ENCODE assay signal across 8 mouse cellular contexts in the genomic region with DNA sequence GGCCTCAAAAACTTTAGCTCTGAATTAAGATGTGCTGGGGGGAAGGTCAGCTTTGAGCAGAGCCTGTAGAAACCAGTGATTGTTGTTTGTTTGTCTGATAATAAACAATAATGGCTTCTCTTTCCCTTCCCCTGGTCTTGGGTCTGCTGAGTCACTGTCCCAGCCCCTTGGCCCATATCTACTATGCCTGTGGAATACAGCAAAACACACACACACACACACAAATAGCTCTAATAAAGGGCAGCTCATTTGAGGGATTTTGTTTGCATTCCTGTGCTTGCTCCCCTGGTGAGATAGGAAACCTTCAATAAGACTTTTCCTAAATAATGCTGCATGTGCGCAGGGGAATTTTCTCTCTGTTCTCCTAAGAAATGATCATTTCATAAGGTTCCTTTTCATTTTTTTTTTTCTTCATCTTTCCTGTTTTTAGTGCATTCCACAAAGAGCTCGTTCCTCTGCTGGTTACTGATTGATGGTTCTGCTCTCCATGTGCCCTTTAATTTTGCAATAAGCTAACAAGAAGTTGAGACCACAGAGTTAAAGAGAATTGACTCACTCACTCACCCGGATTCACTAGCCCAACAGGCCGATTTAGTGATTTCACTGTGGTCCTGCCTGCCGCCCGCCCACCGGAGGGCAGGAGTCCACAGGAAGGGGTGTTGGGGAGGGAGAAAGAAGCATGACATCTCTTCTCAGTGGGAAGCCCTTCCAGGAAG.
DNase-seq lines count a peak whose midpoint lies in the region; ATAC-seq and TF ChIP-seq lines count a peak whose summit lies in the region.

No protein-coding gene starts in this region.

- no peaks in the 10 kb centered on the region for H3K27me3 ChIP-seq in hindbrain, postnatal 0 days (ENCODE audit: insufficient read depth, low read length)
- no peaks in the 10 kb centered on the region for H3K27me3 ChIP-seq in hindbrain, embryonic 14.5 days (ENCODE audit: control insufficient read depth, insufficient read depth, low read length)
- no peaks in the 10 kb centered on the region for H3K27me3 ChIP-seq in intestine, embryonic 14.5 days (replicated peaks; ENCODE audit: control insufficient read depth, insufficient read depth, low read length)
- H3K27me3 ChIP-seq in liver, embryonic 16.5 days (ENCODE audit: control insufficient read depth, insufficient read depth, low read depth, low read length), result no peaks in the 10 kb centered on the region

- H3K4me2 ChIP-seq in hindbrain, postnatal 0 days (ENCODE audit: low read depth, low read length), result no peak overlapping the region
- no peak overlapping the region for H3K4me2 ChIP-seq in hindbrain, embryonic 14.5 days (replicated peaks)
- no peak overlapping the region for H3K4me2 ChIP-seq in intestine, embryonic 14.5 days (ENCODE audit: low read length)
- no peak overlapping the region for H3K4me2 ChIP-seq in liver, embryonic 16.5 days (ENCODE audit: low read depth, low read length)

- no peaks in the 10 kb centered on the region for H3K4me1 ChIP-seq in hindbrain, postnatal 0 days (ENCODE audit: insufficient read depth, low read length)
- no peaks in the 10 kb centered on the region for H3K4me1 ChIP-seq in hindbrain, embryonic 14.5 days (replicated peaks; ENCODE audit: control insufficient read depth, insufficient read depth, low read length)
- peaks cover 14% of the 10 kb centered on the region; the same call in 1 of the 2 replicates for H3K4me1 ChIP-seq in intestine, embryonic 14.5 days (replicated peaks; ENCODE audit: control insufficient read depth, insufficient read depth, low read length)
- H3K4me1 ChIP-seq in liver, embryonic 16.5 days (ENCODE audit: control insufficient read depth, low read depth, low read length), result no peaks in the 10 kb centered on the region

- H3K36me3 ChIP-seq in hindbrain, postnatal 0 days (ENCODE audit: insufficient read depth, low read length), result no peaks in the 10 kb centered on the region
- no peaks in the 10 kb centered on the region for H3K36me3 ChIP-seq in hindbrain, embryonic 14.5 days (replicated peaks; ENCODE audit: control insufficient read depth, insufficient read depth)
- no peaks in the 10 kb centered on the region for H3K36me3 ChIP-seq in intestine, embryonic 14.5 days (ENCODE audit: control insufficient read depth, insufficient read depth, low read length)
- H3K36me3 ChIP-seq in liver, embryonic 16.5 days (ENCODE audit: control insufficient read depth, insufficient read depth), result no peaks in the 10 kb centered on the region

- TF ChIP-seq CTCF in hindbrain, postnatal 0 days (IDR thresholded peaks at IDR 0.05; ENCODE audit: low read depth), result peak; percentile 23; the same call in 1 of the 2 replicates

- no peak for DNase-seq in hindbrain, postnatal 0 days (ENCODE audit: low spot score)
- DNase-seq in hindbrain, embryonic 14.5 days (ENCODE audit: low spot score), result no peak
- peak; percentile 68 for DNase-seq in adrenal gland, postnatal 14 days
- DNase-seq in intestine, embryonic 14.5 days (ENCODE audit: low spot score), result no peak
- DNase-seq in left cerebral cortex, adult 9 months (ENCODE audit: low spot score in 2 of 2), result no peak
- no peak for DNase-seq in cerebellum, adult 11 months

- 0 out of 2 replicates have a peak overlapping the region, but pooled peaks have one; percentile 15 for H3K27ac ChIP-seq in hindbrain, postnatal 0 days
- H3K27ac ChIP-seq in hindbrain, embryonic 14.5 days, result no peak overlapping the region
- peak overlapping the region; percentile 57 for H3K27ac ChIP-seq in intestine, embryonic 14.5 days (ENCODE audit: low read depth)
- H3K27ac ChIP-seq in liver, embryonic 16.5 days (ENCODE audit: low read length), result peak overlapping the region; percentile 75

- no peak overlapping the region for H3K9ac ChIP-seq in hindbrain, postnatal 0 days (replicated peaks; ENCODE audit: low read length)
- no peak overlapping the region for H3K9ac ChIP-seq in hindbrain, embryonic 14.5 days
- no peak overlapping the region for H3K9ac ChIP-seq in intestine, embryonic 14.5 days (ENCODE audit: low read length)
- no peak overlapping the region for H3K9ac ChIP-seq in liver, embryonic 16.5 days (ENCODE audit: low read depth, low read length)

- no peak overlapping the region for H3K4me3 ChIP-seq in hindbrain, postnatal 0 days (ENCODE audit: low read length)
- no peak overlapping the region for H3K4me3 ChIP-seq in hindbrain, embryonic 14.5 days (replicated peaks; ENCODE audit: low read length)
- no peak overlapping the region for H3K4me3 ChIP-seq in intestine, embryonic 14.5 days (ENCODE audit: low read depth, low read length)
- no peak overlapping the region for H3K4me3 ChIP-seq in liver, embryonic 16.5 days (ENCODE audit: low read depth, low read length)

- WGBS in hindbrain, postnatal 0 days, result 51% methylated on average over 7 of the region's 7 CpGs
- 47% methylated on average over 7 of the region's 7 CpGs for WGBS in hindbrain, embryonic 14.5 days
- 49% methylated on average over 7 of the region's 7 CpGs for WGBS in intestine, embryonic 14.5 days
- 46% methylated on average over 7 of the region's 7 CpGs for WGBS in liver, embryonic 16.5 days (ENCODE audit: insufficient replicate concordance)

- H3K9me3 ChIP-seq in hindbrain, postnatal 0 days (ENCODE audit: low read length), result no peaks in the 10 kb centered on the region
- no peaks in the 10 kb centered on the region for H3K9me3 ChIP-seq in hindbrain, embryonic 14.5 days (ENCODE audit: control insufficient read depth, low read length)
- no peaks in the 10 kb centered on the region for H3K9me3 ChIP-seq in intestine, embryonic 14.5 days (ENCODE audit: control insufficient read depth, low read length)
- H3K9me3 ChIP-seq in liver, embryonic 16.5 days (replicated peaks; ENCODE audit: control insufficient read depth, low read length), result no peaks in the 10 kb centered on the region

- ATAC-seq in hindbrain, postnatal 0 days, result no peak
- ATAC-seq in hindbrain, embryonic 14.5 days (ENCODE audit: low FRiP score), result no peak
- ATAC-seq in intestine, embryonic 14.5 days (replicated peaks; ENCODE audit: low FRiP score, low TSS enrichment, low read depth), result no peak
- peak; percentile 86 for ATAC-seq in liver, embryonic 16.5 days (ENCODE audit: low read depth)
- no peak for ATAC-seq in cerebellum, adult (ENCODE audit: insufficient number of reproducible peaks, low FRiP score, low TSS enrichment)
